Mouse (Mus musculus) cerebellum, adult 2 months (tissue): ENCODE results near the gene Slc2a9.

ENCODE experiments used
- CTCF ChIP-seq: fragments of 200-500 bp; IDR thresholded peaks from 2 replicates; pipeline ENCODE4 v1.5.1; 2011; ENCODE audit warnings: low read depth, mild to moderate bottlenecking, control low read depth, low read length, moderate library complexity, borderline replicate concordance; ENCODE audit not compliant: insufficient read depth
- POLR2A ChIP-seq: fragments of 200-500 bp; IDR thresholded peaks from 2 replicates; pipeline ENCODE4 v1.6.1; 2011; ENCODE audit warnings: low read length, control low read depth, borderline replicate concordance; ENCODE audit not compliant: insufficient read depth

GRCm38 (mm10) chr5:38493890-38494289, 9.1 kb downstream of the Slc2a9 start:
- TF ChIP-seq POLR2A (no peak), CTCF (no peak)
